In genomic region chr14:47765796-47766195, GRCm38 (mm10) we compare ENCODE assay signal across 23 mouse cellular contexts.
DNase-seq lines count a peak whose midpoint lies in the region; ATAC-seq and TF ChIP-seq lines count a peak whose summit lies in the region.
"Had no signal": no experiment of that assay in that cellular context is flagged by ENCODE, and none has a peak within 500 bp of the region (broad histone marks: within the 10 kb centered on the region; RNA-seq: fewer than 3 reads in every experiment).

No protein-coding gene starts in this region.

- no peaks in the 10 kb centered on the region for H3K27me3 ChIP-seq in intestine, embryonic 15.5 days (replicated peaks)
- no peaks in the 10 kb centered on the region for H3K27me3 ChIP-seq in intestine, postnatal 0 days (replicated peaks; ENCODE audit: control insufficient read depth, insufficient read depth, low read length)
- H3K27me3 ChIP-seq: CH12.LX; embryonic facial prominence, embryonic 12.5 days; forebrain, embryonic 13.5 days; forebrain, embryonic 15.5 days; Patski had no signal

- peak; percentile 63 for ATAC-seq in intestine, embryonic 15.5 days
- no peak for ATAC-seq in intestine, postnatal 0 days
- ATAC-seq: activated CD4-positive, CD25-positive, alpha-beta regulatory T cell, adult 4 months; CD4-positive, CD25-positive, alpha-beta regulatory T cell, adult 4 months; forebrain, embryonic 13.5 days; forebrain, embryonic 15.5 days; forebrain, postnatal 0 days; Patski had no signal

- no peak overlapping the region for H3K4me3 ChIP-seq in intestine, embryonic 15.5 days (replicated peaks)
- H3K4me3 ChIP-seq in intestine, postnatal 0 days (ENCODE audit: low read depth, low read length) = no peak overlapping the region
- H3K4me3 ChIP-seq: embryonic facial prominence, embryonic 10.5 days; embryonic facial prominence, embryonic 12.5 days; forebrain, embryonic 13.5 days; forebrain, embryonic 15.5 days had no signal

- no peaks in the 10 kb centered on the region for H3K4me1 ChIP-seq in intestine, embryonic 15.5 days (replicated peaks)
- no peaks in the 10 kb centered on the region for H3K4me1 ChIP-seq in intestine, postnatal 0 days (replicated peaks; ENCODE audit: control insufficient read depth, insufficient read depth, low read length)
- H3K4me1 ChIP-seq: embryonic facial prominence, embryonic 10.5 days; embryonic facial prominence, embryonic 12.5 days; forebrain, embryonic 13.5 days; forebrain, embryonic 15.5 days had no signal

- WGBS in intestine, embryonic 15.5 days = 63% methylated on average over 3 of the region's 3 CpGs
- 39% methylated on average over 3 of the region's 3 CpGs for WGBS in intestine, postnatal 0 days

- no peak overlapping the region for H3K4me2 ChIP-seq in intestine, embryonic 15.5 days (replicated peaks)
- no peak overlapping the region for H3K4me2 ChIP-seq in intestine, postnatal 0 days (replicated peaks; ENCODE audit: low read depth)
- H3K4me2 ChIP-seq: embryonic facial prominence, embryonic 12.5 days; forebrain, embryonic 13.5 days; forebrain, embryonic 15.5 days had no signal

- no peaks in the 10 kb centered on the region for H3K36me3 ChIP-seq in intestine, embryonic 15.5 days
- no peaks in the 10 kb centered on the region for H3K36me3 ChIP-seq in intestine, postnatal 0 days (ENCODE audit: control insufficient read depth, insufficient read depth)
- H3K36me3 ChIP-seq: embryonic facial prominence, embryonic 10.5 days; embryonic facial prominence, embryonic 12.5 days; forebrain, embryonic 15.5 days; G1E had no signal

- DNase-seq in adrenal gland, postnatal 10 days = peak; percentile 25
- no peak for DNase-seq in adrenal gland, postnatal 4 days (ENCODE audit: low spot score in 2 of 2)
- DNase-seq in retina, embryonic 14.5 days (ENCODE audit: low spot score) = peak; percentile 17
- no peak for DNase-seq in retina, postnatal 1 day
- DNase-seq: adrenal gland, adult 8-10 months; adrenal gland, postnatal 25 days; B cell, adult 2 months; cerebellum, adult 11-12 months; cerebellum, adult 2 months; cerebellum, adult 9-10 months; cerebellum, postnatal 14 days; forebrain, postnatal 0 days had no signal

- no peak overlapping the region for H3K9ac ChIP-seq in intestine, embryonic 15.5 days
- no peak overlapping the region for H3K9ac ChIP-seq in intestine, postnatal 0 days (ENCODE audit: low read depth, low read length)
- H3K9ac ChIP-seq: embryonic facial prominence, embryonic 12.5 days; forebrain, embryonic 13.5 days; forebrain, embryonic 15.5 days; forebrain, postnatal 0 days had no signal

- H3K27ac ChIP-seq in intestine, embryonic 15.5 days = no peak overlapping the region
- no peak overlapping the region for H3K27ac ChIP-seq in intestine, postnatal 0 days (ENCODE audit: low read depth, low read length)
- H3K27ac ChIP-seq: embryonic facial prominence, embryonic 10.5 days; embryonic facial prominence, embryonic 12.5 days; forebrain, embryonic 13.5 days; forebrain, embryonic 15.5 days had no signal

- TF ChIP-seq CTCF in intestine, postnatal 0 days (IDR thresholded peaks at IDR 0.05; ENCODE audit: low read depth) = no peak

- H3K9me3 ChIP-seq in intestine, embryonic 15.5 days = no peaks in the 10 kb centered on the region
- no peaks in the 10 kb centered on the region for H3K9me3 ChIP-seq in intestine, postnatal 0 days (ENCODE audit: control insufficient read depth)
- H3K9me3 ChIP-seq: embryonic facial prominence, embryonic 10.5 days; embryonic facial prominence, embryonic 12.5 days; forebrain, embryonic 13.5 days; forebrain, embryonic 15.5 days; G1E had no signal

Comparison
In these comparisons a context has a peak if more than half of its experiments do, and no peak if none do; other contexts are left out.
1. DNase-seq: peak in adrenal gland, postnatal 10 days (single experiment) and retina, embryonic 14.5 days (single experiment); none in adrenal gland, postnatal 4 days (0 of 2) and retina, postnatal 1 day (single experiment).